Mouse (Mus musculus): ENCODE measurements around the gene Lrcol1. TPM values are rescaled to one million over a fixed set of nuclear protein-coding genes. Genes with fewer than 3 reads are reported as not detected.
A peak's percentile ranks its signal among the peaks of the same experiment; 100 is the strongest.

The Lrcol1 gene
- polyA plus RNA-seq, 1 experiment, result not detected

DNA sequence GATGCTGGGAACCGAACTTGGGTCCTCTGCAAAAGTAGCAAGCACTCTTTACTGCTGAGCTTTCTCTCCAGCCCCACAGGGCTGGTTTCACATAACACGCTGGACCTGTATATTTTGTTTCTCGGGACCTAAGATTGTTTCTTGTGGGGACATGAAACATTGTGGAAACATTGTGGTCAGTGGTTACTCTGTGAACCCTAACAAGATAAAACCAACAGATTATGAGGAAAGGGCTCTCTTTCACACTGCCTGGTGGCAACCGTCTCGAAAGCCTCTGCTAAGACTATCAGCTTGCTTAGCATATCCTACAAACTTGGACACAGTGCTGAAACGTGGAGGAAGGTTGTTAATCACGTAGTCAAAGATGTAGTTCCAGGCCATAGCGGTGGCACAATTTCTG, 2.5 kb downstream of the Lrcol1 start:
- Histone ChIP-seq H3K27me3 (ENCODE audit: control insufficient read depth) (peaks cover 34% of the 10 kb centered on the region), H3K9me3 (ENCODE audit: control insufficient read depth, low read length) (no peaks in the 10 kb centered on the region), H3K36me3 (ENCODE audit: control insufficient read depth) (no peaks in the 10 kb centered on the region), H3K4me3 (replicated peaks) (no peak overlapping the region), H3K4me1 (ENCODE audit: control insufficient read depth) (peaks cover 10% of the 10 kb centered on the region)
- TF ChIP-seq GATA1 (IDR thresholded peaks at IDR 0.05; ENCODE audit: low read length) (no peak), TAL1 (IDR thresholded peaks at IDR 0.05; ENCODE audit: low read length) (no peak)

DNA sequence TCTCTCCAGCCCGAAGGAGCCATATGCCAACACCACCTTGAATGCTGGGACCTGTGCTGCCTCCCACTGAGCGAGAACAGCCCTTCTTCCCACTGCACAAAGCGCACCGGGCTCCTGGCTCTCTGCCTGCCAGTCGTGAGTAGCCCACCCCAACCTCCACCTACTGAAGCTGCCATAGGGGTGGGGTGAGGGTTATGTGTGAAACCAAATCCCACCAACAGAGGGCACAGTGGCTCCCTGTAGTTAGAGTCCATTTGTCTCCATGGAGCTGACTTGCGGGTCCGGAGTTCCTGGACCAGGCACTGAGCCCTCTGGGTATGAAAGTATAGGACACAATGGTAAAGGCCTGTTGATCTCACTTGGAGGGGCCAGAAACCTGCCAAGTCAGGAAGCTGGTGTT, 10.2 kb downstream of the Lrcol1 start:
- no peak for TF ChIP-seq TAL1 (IDR thresholded peaks at IDR 0.05; ENCODE audit: low read length)
- no peak for TF ChIP-seq GATA1 (IDR thresholded peaks at IDR 0.05; ENCODE audit: low read length)
- Histone ChIP-seq H3K27me3 (ENCODE audit: control insufficient read depth) (peaks cover 20% of the 10 kb centered on the region), H3K36me3 (ENCODE audit: control insufficient read depth) (no peaks in the 10 kb centered on the region), H3K9me3 (ENCODE audit: control insufficient read depth, low read length) (no peaks in the 10 kb centered on the region), H3K4me3 (replicated peaks) (no peak overlapping the region), H3K4me1 (ENCODE audit: control insufficient read depth) (no peaks in the 10 kb centered on the region)

DNA sequence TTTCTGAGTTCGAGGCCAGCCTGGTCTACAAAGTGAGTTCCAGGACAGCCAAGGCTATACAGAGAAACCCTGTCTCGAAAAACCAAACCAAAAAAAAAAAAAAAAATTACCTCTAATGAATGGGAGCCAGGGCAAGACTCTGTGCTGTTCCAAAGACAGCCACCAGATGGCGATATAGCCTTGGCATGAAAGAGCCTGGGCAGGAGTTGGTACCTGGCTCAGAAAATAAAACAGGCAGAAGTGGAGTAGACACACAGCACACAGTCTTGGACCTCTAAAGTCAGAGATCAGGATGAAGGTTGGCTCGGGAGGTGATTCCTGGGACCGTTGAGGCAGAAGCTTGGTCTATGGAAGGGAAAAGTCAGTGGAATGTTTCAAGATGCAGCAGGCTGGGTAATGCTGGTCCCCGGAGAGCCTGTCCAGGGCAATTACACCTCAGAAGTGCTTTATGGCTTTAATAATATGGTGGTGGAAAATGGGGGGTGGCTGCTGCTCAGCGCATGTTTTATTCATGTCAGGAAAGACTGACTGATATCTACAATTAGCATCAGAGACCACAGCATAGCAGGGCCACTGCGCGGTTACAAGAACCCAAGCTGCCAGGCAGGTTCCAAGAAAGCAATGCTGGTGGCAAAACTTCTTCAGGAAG, 13.1 kb downstream of the Lrcol1 start:
- Histone ChIP-seq H3K36me3 (ENCODE audit: control insufficient read depth) (no peaks in the 10 kb centered on the region), H3K4me1 (ENCODE audit: control insufficient read depth) (no peaks in the 10 kb centered on the region), H3K27me3 (ENCODE audit: control insufficient read depth) (peaks cover 27% of the 10 kb centered on the region), H3K4me3 (replicated peaks) (no peak overlapping the region), H3K9me3 (ENCODE audit: control insufficient read depth, low read length) (no peaks in the 10 kb centered on the region)
- TF ChIP-seq GATA1 (IDR thresholded peaks at IDR 0.05; ENCODE audit: low read length), result no peak

DNA sequence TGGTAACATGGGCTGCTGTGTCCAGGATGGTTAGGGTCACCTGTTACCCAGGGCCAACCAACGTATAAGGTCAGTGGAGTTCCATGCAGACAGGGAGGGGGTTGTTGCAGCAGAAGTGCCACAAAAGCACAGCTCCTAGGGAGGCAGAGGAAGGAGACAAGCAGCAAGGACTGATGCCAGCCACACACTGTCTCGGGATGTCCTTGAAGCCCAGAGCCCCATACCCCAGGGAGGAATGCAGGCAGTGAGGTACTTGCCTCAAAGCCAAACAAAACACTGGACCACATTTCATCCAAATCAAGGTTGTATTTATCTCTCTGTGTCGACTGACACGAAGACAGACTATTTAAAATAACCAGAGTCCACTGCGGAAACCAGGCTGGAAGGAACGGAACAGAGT, 16.9 kb downstream of the Lrcol1 start:
- Histone ChIP-seq H3K4me1 (ENCODE audit: control insufficient read depth) (peaks cover 10% of the 10 kb centered on the region), H3K4me3 (replicated peaks) (no peak overlapping the region), H3K27me3 (ENCODE audit: control insufficient read depth) (peaks cover 23% of the 10 kb centered on the region), H3K9me3 (ENCODE audit: control insufficient read depth, low read length) (no peaks in the 10 kb centered on the region), H3K36me3 (ENCODE audit: control insufficient read depth) (no peaks in the 10 kb centered on the region)
- no peak for TF ChIP-seq GATA1 (IDR thresholded peaks at IDR 0.05; ENCODE audit: low read length)
- no peak for TF ChIP-seq TAL1 (IDR thresholded peaks at IDR 0.05; ENCODE audit: low read length)

DNA sequence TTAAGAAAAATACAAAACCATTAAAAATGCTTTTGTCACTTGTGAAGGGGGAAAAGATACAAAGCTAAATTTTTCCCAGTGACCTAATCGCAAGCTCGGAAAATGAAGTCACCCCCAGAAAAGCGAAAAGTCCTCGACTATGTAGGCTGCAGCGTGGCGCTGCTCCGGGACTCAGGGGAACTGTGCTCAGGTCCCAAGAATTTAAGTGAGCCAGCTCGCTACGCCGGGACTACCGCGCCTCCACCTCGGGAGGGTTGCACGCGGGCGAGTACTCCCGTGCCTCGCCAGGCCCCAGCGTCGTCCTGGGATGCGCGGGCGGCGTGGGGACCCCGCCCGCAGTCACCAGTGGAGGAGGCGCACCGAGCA, 18.3 kb downstream of the Lrcol1 start:
- no peaks in the 10 kb centered on the region for H3K9me3 ChIP-seq (ENCODE audit: control insufficient read depth, low read length)
- peaks cover 23% of the 10 kb centered on the region for H3K27me3 ChIP-seq (ENCODE audit: control insufficient read depth)
- TF ChIP-seq GATA1 (IDR thresholded peaks at IDR 0.05; ENCODE audit: low read length) (no peak), TAL1 (IDR thresholded peaks at IDR 0.05; ENCODE audit: low read length) (no peak)
- H3K36me3 ChIP-seq (ENCODE audit: control insufficient read depth), result peaks cover 2% of the 10 kb centered on the region; the same call in 1 of the 2 replicates
- peak overlapping the region; percentile 48 for H3K4me3 ChIP-seq (replicated peaks)
- peaks cover 10% of the 10 kb centered on the region for H3K4me1 ChIP-seq (ENCODE audit: control insufficient read depth)

DNA sequence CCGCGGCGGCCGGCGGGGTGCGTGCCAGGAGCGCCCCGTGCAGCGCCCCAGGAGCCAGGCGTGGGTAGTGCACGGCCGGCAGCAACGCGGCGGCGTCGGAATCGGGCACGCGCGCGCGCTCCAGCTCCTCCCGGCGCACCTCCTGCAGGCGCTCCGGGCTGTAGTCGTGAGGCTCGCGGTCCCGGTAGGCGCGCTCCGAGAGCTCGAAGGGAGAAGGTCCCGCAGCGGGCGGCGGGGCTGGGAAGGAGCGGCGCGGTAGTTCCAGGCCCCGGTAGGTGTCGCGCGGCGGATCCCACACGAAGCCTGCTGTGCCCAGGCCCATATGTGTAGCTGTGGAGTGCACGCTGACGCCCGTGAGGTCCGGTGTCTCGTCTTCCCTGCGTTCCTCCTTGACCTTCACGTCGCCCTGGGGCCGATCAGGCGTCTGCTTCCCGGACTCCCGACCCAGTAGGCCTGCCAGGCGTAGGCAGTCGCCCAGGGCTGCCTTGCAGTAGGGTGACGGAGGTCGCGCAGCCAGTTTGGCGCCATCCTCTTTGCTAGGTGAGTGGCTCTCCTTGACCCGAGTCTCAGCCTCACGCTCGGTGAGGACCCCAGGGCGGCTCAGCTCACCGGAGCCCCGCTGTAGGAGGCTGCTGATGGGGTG, 18.8 kb downstream of the Lrcol1 start:
- no peaks in the 10 kb centered on the region for H3K9me3 ChIP-seq (ENCODE audit: control insufficient read depth, low read length)
- H3K4me1 ChIP-seq (ENCODE audit: control insufficient read depth), result peaks cover 10% of the 10 kb centered on the region
- peaks cover 2% of the 10 kb centered on the region; the same call in 1 of the 2 replicates for H3K36me3 ChIP-seq (ENCODE audit: control insufficient read depth)
- peak overlapping the region; percentile 48 for H3K4me3 ChIP-seq (replicated peaks)
- TF ChIP-seq TAL1 (IDR thresholded peaks at IDR 0.05; ENCODE audit: low read length) (no peak), GATA1 (IDR thresholded peaks at IDR 0.05; ENCODE audit: low read length) (no peak)
- peaks cover 23% of the 10 kb centered on the region for H3K27me3 ChIP-seq (ENCODE audit: control insufficient read depth)

DNA sequence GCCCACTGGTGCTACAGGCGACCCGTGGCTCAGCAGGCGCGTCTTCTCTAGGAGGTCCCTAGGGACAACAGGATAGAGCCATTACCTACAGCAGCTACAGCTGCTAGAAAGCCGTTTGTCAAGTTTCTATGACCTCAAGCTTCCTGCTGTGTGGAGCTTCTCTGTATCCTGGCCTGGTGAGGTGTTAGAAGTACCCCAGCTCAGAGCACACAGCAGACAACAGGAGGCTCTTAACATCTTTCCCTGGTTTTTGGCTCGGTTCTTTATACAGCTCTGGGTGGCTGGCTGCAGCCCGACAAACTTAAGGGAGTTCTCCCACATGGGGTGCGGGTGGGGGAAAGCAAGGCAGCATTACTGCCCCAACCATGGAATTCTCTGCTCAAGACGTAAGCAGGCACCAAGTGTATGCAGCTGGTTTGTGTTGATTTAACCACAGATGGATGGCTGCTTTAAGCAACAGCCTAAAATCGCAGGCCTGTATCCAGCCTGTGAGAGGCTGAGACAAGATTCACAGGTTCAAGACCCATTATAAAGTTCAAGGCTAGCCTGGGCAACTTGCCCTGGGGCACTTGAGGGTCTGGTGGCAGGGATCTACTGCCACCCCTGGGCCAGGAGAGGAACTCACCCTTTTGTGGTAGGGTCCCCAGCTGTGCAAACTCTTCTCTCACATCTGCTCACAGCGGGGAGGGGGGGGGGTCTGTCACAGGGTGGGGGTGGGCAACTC, 19.5 kb downstream of the Lrcol1 start:
- Histone ChIP-seq H3K27me3 (ENCODE audit: control insufficient read depth) (peaks cover 23% of the 10 kb centered on the region), H3K36me3 (ENCODE audit: control insufficient read depth) (peaks cover 6% of the 10 kb centered on the region), H3K4me3 (replicated peaks) (no peak overlapping the region), H3K9me3 (ENCODE audit: control insufficient read depth, low read length) (no peaks in the 10 kb centered on the region), H3K4me1 (ENCODE audit: control insufficient read depth) (peaks cover 10% of the 10 kb centered on the region)
- no peak for TF ChIP-seq TAL1 (IDR thresholded peaks at IDR 0.05; ENCODE audit: low read length)

DNA sequence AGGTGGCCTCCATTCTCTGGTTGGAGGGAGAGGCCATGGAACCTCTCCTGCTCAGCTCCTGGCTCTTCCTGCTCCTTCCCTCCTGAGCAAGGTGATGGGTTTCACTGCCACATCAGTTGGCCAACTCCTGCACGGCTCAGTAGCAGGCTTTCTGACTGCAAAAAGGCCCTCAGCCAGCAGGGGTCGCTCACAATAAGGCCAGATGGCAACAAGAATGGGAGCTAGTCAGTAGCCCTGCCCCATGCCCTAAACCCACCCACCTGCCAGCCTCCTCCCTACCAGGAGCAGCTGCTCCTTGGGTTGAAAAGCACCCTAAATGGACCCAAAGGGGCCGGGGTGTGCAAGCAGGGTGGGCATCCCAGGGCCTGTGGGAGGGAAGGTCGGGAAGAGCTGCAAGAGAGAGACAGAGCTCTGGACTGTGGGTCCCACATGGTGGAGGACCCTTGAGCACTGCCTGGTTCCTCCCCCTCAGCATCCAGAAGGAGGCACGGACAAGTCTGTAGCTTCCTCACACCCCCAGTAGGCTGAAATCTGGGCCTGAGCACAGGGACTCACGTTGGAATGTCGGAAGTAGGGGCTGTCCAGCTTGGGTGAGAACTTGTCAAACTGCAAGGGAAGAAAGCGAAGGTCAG, 32.4 kb downstream of the Lrcol1 start:
- Histone ChIP-seq H3K4me3 (replicated peaks) (no peak overlapping the region), H3K4me1 (ENCODE audit: control insufficient read depth) (no peaks in the 10 kb centered on the region), H3K27me3 (ENCODE audit: control insufficient read depth) (no peaks in the 10 kb centered on the region), H3K9me3 (ENCODE audit: control insufficient read depth, low read length) (no peaks in the 10 kb centered on the region), H3K36me3 (ENCODE audit: control insufficient read depth) (peaks cover 41% of the 10 kb centered on the region)
- TF ChIP-seq GATA1 (IDR thresholded peaks at IDR 0.05; ENCODE audit: low read length), result no peak
- no peak for TF ChIP-seq TAL1 (IDR thresholded peaks at IDR 0.05; ENCODE audit: low read length)

DNA sequence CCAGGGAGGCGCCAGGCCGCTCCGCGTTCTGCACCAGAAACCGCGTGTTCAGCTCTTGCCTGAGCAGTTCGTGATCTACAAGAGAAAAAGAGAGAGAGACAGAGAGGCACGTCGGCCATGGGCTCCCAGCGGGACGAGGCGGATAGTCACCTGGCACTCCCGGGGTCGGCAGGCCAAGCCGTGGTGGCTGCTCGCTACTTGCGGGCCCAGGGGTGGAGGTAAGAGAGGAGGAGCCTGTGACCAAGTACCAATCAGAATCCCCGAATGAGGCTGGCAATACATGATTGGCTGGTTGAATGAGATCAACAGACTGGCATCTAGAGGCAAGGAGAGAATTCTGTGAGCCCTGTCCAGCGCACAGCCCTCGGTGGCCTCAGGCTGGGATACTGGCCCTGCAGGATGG, 33.7 kb downstream of the Lrcol1 start:
- Histone ChIP-seq H3K4me3 (replicated peaks) (no peak overlapping the region), H3K27me3 (ENCODE audit: control insufficient read depth) (no peaks in the 10 kb centered on the region), H3K36me3 (ENCODE audit: control insufficient read depth) (peaks cover 41% of the 10 kb centered on the region), H3K4me1 (ENCODE audit: control insufficient read depth) (no peaks in the 10 kb centered on the region), H3K9me3 (ENCODE audit: control insufficient read depth, low read length) (no peaks in the 10 kb centered on the region)
- no peak for TF ChIP-seq GATA1 (IDR thresholded peaks at IDR 0.05; ENCODE audit: low read length)

All from erythroblast, embryonic 14.5 days (primary cell).